Comparison of ENCODE assay signal across 10 mouse cellular contexts in the genomic region with DNA sequence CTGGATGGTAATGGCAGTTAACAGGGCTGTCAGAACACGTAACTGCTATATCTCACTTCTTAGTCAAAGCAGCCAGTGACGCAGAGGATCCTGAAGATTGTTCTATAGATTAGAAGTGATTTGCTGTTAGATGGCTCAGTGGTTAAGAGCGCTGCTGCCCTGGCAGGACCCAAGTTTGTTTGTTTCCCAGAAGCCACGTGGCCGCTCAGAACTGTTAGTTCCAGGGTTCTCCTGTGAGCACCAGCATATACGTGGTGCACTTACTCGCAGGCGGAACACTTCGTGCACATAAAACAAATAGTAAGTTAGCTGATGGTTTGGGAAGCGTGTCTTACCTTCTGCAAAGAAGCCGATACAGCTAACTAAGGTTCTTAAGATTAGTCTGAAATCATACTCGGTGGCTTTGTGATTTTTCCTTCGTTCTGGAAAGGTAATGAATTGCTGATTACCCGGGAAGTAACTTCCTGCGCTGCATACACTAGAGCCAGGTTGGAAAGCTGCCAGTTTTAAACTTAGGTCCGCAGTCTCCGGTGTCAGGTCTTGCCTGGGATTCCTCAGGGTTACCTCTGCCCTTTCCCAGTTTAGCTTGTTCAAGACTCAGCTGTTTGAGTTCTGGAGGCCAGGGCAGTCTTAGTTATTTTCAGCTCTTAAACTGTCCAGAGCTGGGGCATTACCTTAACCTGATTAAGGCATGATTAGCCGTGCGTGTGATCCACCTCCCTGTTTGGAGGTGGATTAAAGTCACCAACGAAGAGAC. TPM values are rescaled to one million over a fixed set of nuclear protein-coding genes. Genes with fewer than 3 reads are reported as not detected.
DNase-seq lines count a peak whose midpoint lies in the region; ATAC-seq and TF ChIP-seq lines count a peak whose summit lies in the region.
"Had no signal": no experiment of that assay in that cellular context is flagged by ENCODE, and none has a peak within 500 bp of the region (broad histone marks: within the 10 kb centered on the region; RNA-seq: fewer than 3 reads in every experiment).

No protein-coding gene starts in this region.

- H3K27ac ChIP-seq in hindbrain, embryonic 13.5 days: 0 out of 2 replicates have a peak overlapping the region, but pooled peaks have one; percentile 8
- H3K27ac ChIP-seq in hindbrain, embryonic 14.5 days: no peak overlapping the region
- peak overlapping the region; percentile 68 for H3K27ac ChIP-seq in intestine, postnatal 0 days (ENCODE audit: low read depth, low read length)
- H3K27ac ChIP-seq in liver, postnatal 0 days (ENCODE audit: low read depth): peak overlapping the region; percentile 84
- H3K27ac ChIP-seq: macrophage had no signal

- H3K27me3 ChIP-seq in hindbrain, embryonic 13.5 days: no peaks in the 10 kb centered on the region
- H3K27me3 ChIP-seq in hindbrain, embryonic 14.5 days (ENCODE audit: control insufficient read depth, insufficient read depth, low read length): no peaks in the 10 kb centered on the region
- no peaks in the 10 kb centered on the region for H3K27me3 ChIP-seq in intestine, postnatal 0 days (replicated peaks; ENCODE audit: control insufficient read depth, insufficient read depth, low read length)
- H3K27me3 ChIP-seq in liver, postnatal 0 days (ENCODE audit: insufficient read depth, low read length): no peaks in the 10 kb centered on the region

- no peak for ATAC-seq in hindbrain, embryonic 13.5 days (ENCODE audit: low FRiP score)
- no peak for ATAC-seq in hindbrain, embryonic 14.5 days (ENCODE audit: low FRiP score)
- no peak for ATAC-seq in intestine, postnatal 0 days
- no peak for ATAC-seq in liver, postnatal 0 days
- ATAC-seq: activated CD4-positive, CD25-positive, alpha-beta regulatory T cell, adult 4 months had no signal

- TF ChIP-seq CTCF in intestine, postnatal 0 days (IDR thresholded peaks at IDR 0.05; ENCODE audit: low read depth): no peak
- no peak for TF ChIP-seq CTCF in liver, postnatal 0 days (IDR thresholded peaks at IDR 0.05; ENCODE audit: low read depth)

- TF ChIP-seq EP300 in liver, postnatal 0 days (IDR thresholded peaks at IDR 0.05; ENCODE audit: low read depth): no peak

- H3K9ac ChIP-seq in hindbrain, embryonic 13.5 days: no peak overlapping the region
- H3K9ac ChIP-seq in hindbrain, embryonic 14.5 days: no peak overlapping the region
- H3K9ac ChIP-seq in intestine, postnatal 0 days (ENCODE audit: low read depth, low read length): 0 out of 2 replicates have a peak overlapping the region, but pooled peaks have one; percentile 2
- H3K9ac ChIP-seq in liver, postnatal 0 days (replicated peaks): peak overlapping the region; percentile 45

- DNase-seq in hindbrain, embryonic 14.5 days (ENCODE audit: low spot score): no peak
- DNase-seq in R1 (ENCODE audit: low read depth, low spot score): peak; percentile 40
- no peak for DNase-seq in liver, postnatal 0 days
- DNase-seq in thymus, postnatal 25 days: no peak
- no peak for DNase-seq in spleen, adult 18-20 months

- no peaks in the 10 kb centered on the region for H3K4me1 ChIP-seq in hindbrain, embryonic 13.5 days (replicated peaks)
- H3K4me1 ChIP-seq in hindbrain, embryonic 14.5 days (replicated peaks; ENCODE audit: control insufficient read depth, insufficient read depth, low read length): no peaks in the 10 kb centered on the region
- H3K4me1 ChIP-seq in intestine, postnatal 0 days (replicated peaks; ENCODE audit: control insufficient read depth, insufficient read depth, low read length): peaks cover 14% of the 10 kb centered on the region; the same call in 1 of the 2 replicates
- H3K4me1 ChIP-seq in liver, postnatal 0 days (ENCODE audit: insufficient read depth): peaks cover 21% of the 10 kb centered on the region

- no peaks in the 10 kb centered on the region for H3K9me3 ChIP-seq in hindbrain, embryonic 13.5 days
- no peaks in the 10 kb centered on the region for H3K9me3 ChIP-seq in hindbrain, embryonic 14.5 days (ENCODE audit: control insufficient read depth, low read length)
- no peaks in the 10 kb centered on the region for H3K9me3 ChIP-seq in intestine, postnatal 0 days (ENCODE audit: control insufficient read depth)
- no peaks in the 10 kb centered on the region for H3K9me3 ChIP-seq in liver, postnatal 0 days (ENCODE audit: low read length)

- no peak overlapping the region for H3K4me2 ChIP-seq in hindbrain, embryonic 13.5 days
- no peak overlapping the region for H3K4me2 ChIP-seq in hindbrain, embryonic 14.5 days (replicated peaks)
- no peak overlapping the region; the same call in 1 of the 2 replicates for H3K4me2 ChIP-seq in intestine, postnatal 0 days (replicated peaks; ENCODE audit: low read depth)
- H3K4me2 ChIP-seq in liver, postnatal 0 days (ENCODE audit: low read depth, low read length): peak overlapping the region; percentile 11; the same call in 1 of the 2 replicates

- peaks cover 24% of the 10 kb centered on the region for H3K36me3 ChIP-seq in hindbrain, embryonic 13.5 days
- H3K36me3 ChIP-seq in hindbrain, embryonic 14.5 days (replicated peaks; ENCODE audit: control insufficient read depth, insufficient read depth): peaks cover 20% of the 10 kb centered on the region
- H3K36me3 ChIP-seq in intestine, postnatal 0 days (ENCODE audit: control insufficient read depth, insufficient read depth): peaks cover 15% of the 10 kb centered on the region
- peaks cover 10% of the 10 kb centered on the region for H3K36me3 ChIP-seq in liver, postnatal 0 days (replicated peaks; ENCODE audit: insufficient read depth, low read length)

- no peak overlapping the region for H3K4me3 ChIP-seq in hindbrain, embryonic 13.5 days
- no peak overlapping the region for H3K4me3 ChIP-seq in hindbrain, embryonic 14.5 days (replicated peaks; ENCODE audit: low read length)
- no peak overlapping the region for H3K4me3 ChIP-seq in intestine, postnatal 0 days (ENCODE audit: low read depth, low read length)
- no peak overlapping the region for H3K4me3 ChIP-seq in liver, postnatal 0 days (ENCODE audit: low read depth, low read length)

- 84% methylated on average over 20 of the region's 20 CpGs for WGBS in hindbrain, embryonic 13.5 days
- 83% methylated on average over 20 of the region's 20 CpGs for WGBS in hindbrain, embryonic 14.5 days
- WGBS in intestine, postnatal 0 days: 36% methylated on average over 20 of the region's 20 CpGs
- 58% methylated on average over 20 of the region's 20 CpGs for WGBS in liver, postnatal 0 days (ENCODE audit: insufficient replicate concordance)

RNA-seq across cellular contexts. Expression of gene Ldha, which starts 14.1 kb away (rescaled TPM):
- 521 and 535 TPM in 2 replicates for polyA plus RNA-seq in hindbrain, embryonic 13.5 days (2015; fragmentation: Nextera tagmentation; extraction: Ambion mirVana)
- 545 and 632 TPM in 2 replicates for polyA plus RNA-seq in hindbrain, embryonic 14.5 days (2014; fragmentation: Nextera tagmentation; extraction: Ambion mirVana)
- polyA plus RNA-seq in intestine, postnatal 0 days (2015; fragmentation: Nextera tagmentation; extraction: Ambion mirVana): 1,258 and 1,338 TPM in 2 replicates
- 1,729 and 1,988 TPM in 2 replicates for polyA plus RNA-seq in liver, postnatal 0 days (2015; fragmentation: Nextera tagmentation; extraction: Ambion mirVana)

RNA-seq across cellular contexts. Expression of gene Gtf2h1, which starts 31.3 kb away (rescaled TPM):
- polyA plus RNA-seq in hindbrain, embryonic 13.5 days (2015; fragmentation: Nextera tagmentation; extraction: Ambion mirVana): 43.7 and 44.2 TPM in 2 replicates
- polyA plus RNA-seq in hindbrain, embryonic 14.5 days (2014; fragmentation: Nextera tagmentation; extraction: Ambion mirVana): 36.1 and 43.8 TPM in 2 replicates
- polyA plus RNA-seq in intestine, postnatal 0 days (2015; fragmentation: Nextera tagmentation; extraction: Ambion mirVana): 51.3 and 52.7 TPM in 2 replicates
- 18.8 TPM in 2 replicates for polyA plus RNA-seq in liver, postnatal 0 days (2015; fragmentation: Nextera tagmentation; extraction: Ambion mirVana)

RNA-seq across cellular contexts. Expression of gene Hps5, which starts 31.4 kb away (rescaled TPM):
- polyA plus RNA-seq in hindbrain, embryonic 13.5 days (2015; fragmentation: Nextera tagmentation; extraction: Ambion mirVana): 15.6 and 16.3 TPM in 2 replicates
- polyA plus RNA-seq in hindbrain, embryonic 14.5 days (2014; fragmentation: Nextera tagmentation; extraction: Ambion mirVana): 12.7 and 13.0 TPM in 2 replicates
- polyA plus RNA-seq in intestine, postnatal 0 days (2015; fragmentation: Nextera tagmentation; extraction: Ambion mirVana): 13.9 and 14.7 TPM in 2 replicates
- polyA plus RNA-seq in liver, postnatal 0 days (2015; fragmentation: Nextera tagmentation; extraction: Ambion mirVana): 3.3 and 3.6 TPM in 2 replicates

RNA-seq across cellular contexts. Expression of gene Ldhc, which starts 33.8 kb away (rescaled TPM):
- polyA plus RNA-seq in hindbrain, embryonic 13.5 days (2015; fragmentation: Nextera tagmentation; extraction: Ambion mirVana): 0.26 and 0.35 TPM in 2 replicates
- 0.19 and 0.29 TPM in 2 replicates for polyA plus RNA-seq in hindbrain, embryonic 14.5 days (2014; fragmentation: Nextera tagmentation; extraction: Ambion mirVana)
- polyA plus RNA-seq in intestine, postnatal 0 days (2015; fragmentation: Nextera tagmentation; extraction: Ambion mirVana): not detected in 2 replicates
- 0.07 and 0.23 TPM in 2 replicates for polyA plus RNA-seq in liver, postnatal 0 days (2015; fragmentation: Nextera tagmentation; extraction: Ambion mirVana)
- polyA plus RNA-seq: activated CD4-positive, CD25-positive, alpha-beta regulatory T cell, adult 4 months; macrophage; stomach, embryonic 16.5 days had no signal

Comparison
In these comparisons a context has a peak if more than half of its experiments do, and no peak if none do; other contexts are left out.
1. H3K9ac ChIP-seq: peak in intestine, postnatal 0 days (single experiment) and liver, postnatal 0 days (single experiment); none in hindbrain, embryonic 13.5 days (single experiment) and hindbrain, embryonic 14.5 days (single experiment).